Mouse (Mus musculus): ENCODE measurements around the gene Srrm4. TPM values are rescaled to one million over a fixed set of nuclear protein-coding genes. Genes with fewer than 3 reads are reported as not detected.

The Srrm4 gene
- not detected in 2 replicates for polyA plus RNA-seq (2012)

GRCm38 (mm10) chr5:116591346-116592048, at the start of gene Srrm4:
Srrm4 (minus strand) TSS chr5:116591817.
- TF ChIP-seq GATA1 (IDR thresholded peaks at IDR 0.05; ENCODE audit: low read length) = no peak

- TF ChIP-seq GATA1 (IDR thresholded peaks at IDR 0.05; ENCODE audit: low read length) = no peak
Observed at GRCm38 (mm10) chr5:116592801-116593430, 1.3 kb upstream of the Srrm4 start.

- TF ChIP-seq GATA1 (IDR thresholded peaks at IDR 0.05; ENCODE audit: low read length) = no peak
Observed at GRCm38 (mm10) chr5:116592049-116592800, 608 bp upstream of the Srrm4 start.

- no peak for TF ChIP-seq GATA1 (IDR thresholded peaks at IDR 0.05; ENCODE audit: low read length)
Observed at GRCm38 (mm10) chr5:116590698-116591097, 919 bp downstream of the Srrm4 start.

GRCm38 (mm10) chr5:116589631-116590030, 2.0 kb downstream of the Srrm4 start:
- TF ChIP-seq GATA1 (IDR thresholded peaks at IDR 0.05; ENCODE audit: low read length) = no peak

GRCm38 (mm10) chr5:116588836-116589235, 2.8 kb downstream of the Srrm4 start:
- no peak for TF ChIP-seq GATA1 (IDR thresholded peaks at IDR 0.05; ENCODE audit: low read length)

GRCm38 (mm10) chr5:116579533-116579932, 12.1 kb downstream of the Srrm4 start:
- TF ChIP-seq GATA1 (IDR thresholded peaks at IDR 0.05; ENCODE audit: low read length) = no peak

GRCm38 (mm10) chr5:116577082-116577481, 14.5 kb downstream of the Srrm4 start:
- no peak for TF ChIP-seq GATA1 (IDR thresholded peaks at IDR 0.05; ENCODE audit: low read length)

GRCm38 (mm10) chr5:116573307-116573706, 18.3 kb downstream of the Srrm4 start:
- no peak for TF ChIP-seq GATA1 (IDR thresholded peaks at IDR 0.05; ENCODE audit: low read length)

- no peak for TF ChIP-seq GATA1 (IDR thresholded peaks at IDR 0.05; ENCODE audit: low read length)
Observed at GRCm38 (mm10) chr5:116571936-116572335, 19.7 kb downstream of the Srrm4 start.

GRCm38 (mm10) chr5:116571232-116571861, 20.3 kb downstream of the Srrm4 start:
- TF ChIP-seq GATA1 (IDR thresholded peaks at IDR 0.05; ENCODE audit: low read length) = no peak

- no peak for TF ChIP-seq GATA1 (IDR thresholded peaks at IDR 0.05; ENCODE audit: low read length)
Observed at GRCm38 (mm10) chr5:116570566-116570965, 21.1 kb downstream of the Srrm4 start.

- TF ChIP-seq GATA1 (IDR thresholded peaks at IDR 0.05; ENCODE audit: low read length) = no peak
Observed at GRCm38 (mm10) chr5:116569629-116570028, 22.0 kb downstream of the Srrm4 start.

- no peak for TF ChIP-seq GATA1 (IDR thresholded peaks at IDR 0.05; ENCODE audit: low read length)
Observed at GRCm38 (mm10) chr5:116568050-116568449, 23.6 kb downstream of the Srrm4 start.

GRCm38 (mm10) chr5:116567298-116567697, 24.3 kb downstream of the Srrm4 start:
- no peak for TF ChIP-seq GATA1 (IDR thresholded peaks at IDR 0.05; ENCODE audit: low read length)

All from G1E-ER4 (cell line).